Comparison of ENCODE assay signal across 7 mouse cellular contexts in the genomic region with DNA sequence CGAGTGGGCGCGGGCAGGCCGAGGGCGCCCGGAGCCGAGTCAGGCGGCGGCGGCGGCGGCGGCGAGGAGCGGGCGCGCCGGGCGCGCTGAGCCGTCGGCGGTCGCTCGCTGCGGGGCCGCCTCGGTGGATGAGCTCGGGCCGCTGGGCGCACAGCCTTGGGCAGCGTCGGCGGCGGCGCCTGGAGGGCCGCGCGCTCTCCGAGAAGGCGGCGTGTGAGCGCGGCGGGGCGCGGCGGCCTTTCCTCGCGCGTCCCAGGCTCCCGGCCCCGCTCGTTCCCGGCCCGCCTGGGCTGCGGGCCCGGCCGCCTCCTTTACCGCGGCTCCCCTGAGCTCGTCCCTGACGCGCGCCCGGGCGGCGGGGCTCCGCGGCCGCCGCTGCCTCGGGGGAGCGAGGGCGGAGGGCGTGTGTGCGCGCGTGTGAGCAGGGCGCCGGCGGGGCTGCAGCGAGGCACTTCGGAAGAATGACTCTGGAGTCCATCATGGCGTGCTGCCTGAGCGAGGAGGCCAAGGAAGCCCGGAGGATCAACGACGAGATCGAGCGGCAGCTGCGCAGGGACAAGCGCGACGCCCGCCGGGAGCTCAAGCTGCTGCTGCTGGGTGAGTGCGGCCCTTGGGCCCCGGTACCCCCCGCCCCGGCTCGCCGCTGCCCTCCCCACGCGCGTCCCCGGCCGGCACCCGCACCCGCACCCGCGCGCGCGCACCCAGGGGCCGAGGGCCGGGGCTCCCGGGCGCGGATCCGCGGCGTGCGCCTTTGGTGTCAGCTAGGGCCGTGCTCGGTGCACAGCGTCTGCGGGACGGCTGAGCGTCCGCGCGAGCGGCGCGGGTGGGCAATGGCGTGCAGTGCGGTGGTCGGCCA. TPM values are rescaled to one million over a fixed set of nuclear protein-coding genes. Genes with fewer than 3 reads are reported as not detected.
A peak's percentile ranks its signal among the peaks of the same experiment; 100 is the strongest.
DNase-seq lines count a peak whose midpoint lies in the region; ATAC-seq lines count a peak whose summit lies in the region.

No protein-coding gene starts in this region.

- H3K27me3 ChIP-seq in limb, embryonic 12.5 days, result no peaks in the 10 kb centered on the region
- no peaks in the 10 kb centered on the region for H3K27me3 ChIP-seq in midbrain, embryonic 13.5 days

- peak overlapping the region; percentile 98 for H3K27ac ChIP-seq in limb, embryonic 12.5 days
- peak overlapping the region; percentile 100 for H3K27ac ChIP-seq in midbrain, embryonic 13.5 days

- DNase-seq in adrenal gland, adult 2 months, result peak; percentile 87
- peak; percentile 85 for DNase-seq in embryo, embryonic 11 days
- DNase-seq in gastrocnemius, postnatal 4 days (ENCODE audit: low spot score in 2 of 2), result peak; percentile 56 to 76
- peak; percentile 50 for DNase-seq in kidney, adult 11 months
- peak; percentile 14 for DNase-seq in spleen, adult 12 weeks (ENCODE audit: low spot score)

- peak overlapping the region; percentile 73 for H3K4me2 ChIP-seq in limb, embryonic 12.5 days
- H3K4me2 ChIP-seq in midbrain, embryonic 13.5 days (replicated peaks), result peak overlapping the region; percentile 75

- no peaks in the 10 kb centered on the region for H3K36me3 ChIP-seq in limb, embryonic 12.5 days
- H3K36me3 ChIP-seq in midbrain, embryonic 13.5 days, result no peaks in the 10 kb centered on the region

- peak; percentile 57 for ATAC-seq in limb, embryonic 12.5 days (ENCODE audit: insufficient number of reproducible peaks, insufficient read depth, low FRiP score, low TSS enrichment, low read depth)
- ATAC-seq in midbrain, embryonic 13.5 days, result peak; percentile 78

- peak overlapping the region; percentile 95 for H3K4me3 ChIP-seq in limb, embryonic 12.5 days (replicated peaks)
- H3K4me3 ChIP-seq in midbrain, embryonic 13.5 days (replicated peaks), result peak overlapping the region; percentile 92

- peaks cover 32% of the 10 kb centered on the region for H3K4me1 ChIP-seq in limb, embryonic 12.5 days (replicated peaks)
- H3K4me1 ChIP-seq in midbrain, embryonic 13.5 days (replicated peaks), result peaks cover 38% of the 10 kb centered on the region

- peak overlapping the region; percentile 97 for H3K9ac ChIP-seq in limb, embryonic 12.5 days (replicated peaks)
- peak overlapping the region; percentile 99 for H3K9ac ChIP-seq in midbrain, embryonic 13.5 days (replicated peaks)

- whole genome bisulfite sequencing in limb, embryonic 12.5 days, result under 1% methylated on average over 108 of the region's 139 CpGs
- WGBS in midbrain, embryonic 13.5 days, result under 1% methylated on average over 93 of the region's 139 CpGs

- H3K9me3 ChIP-seq in limb, embryonic 12.5 days, result no peaks in the 10 kb centered on the region
- no peaks in the 10 kb centered on the region for H3K9me3 ChIP-seq in midbrain, embryonic 13.5 days

RNA-seq across cellular contexts. Expression of gene Gnaq, which starts 0.5 kb away (rescaled TPM):
- 10 to 100 TPM; 49.7 to 62.5 TPM for total RNA-seq in adrenal gland, adult 2 months (2021)
- 6.9 and 7.8 TPM in 2 replicates for polyA plus RNA-seq in adrenal gland, adult 2 months (2012; rRNA removed)
- 10 to 100 TPM; 37.2 to 40.2 TPM for total RNA-seq in gastrocnemius, postnatal 4 days (2021)
- 23.8 and 25.9 TPM in 2 replicates for polyA plus RNA-seq in limb, embryonic 12.5 days (2016; fragmentation: Nextera tagmentation; extraction: Ambion mirVana)
- polyA plus RNA-seq in midbrain, embryonic 13.5 days (2015; fragmentation: Nextera tagmentation; extraction: Ambion mirVana), result 79.8 and 82.7 TPM in 2 replicates

Comparison
In these comparisons a context has a peak if more than half of its experiments do, and no peak if none do; other contexts are left out.
1. Peak in every context shown above with its lines: DNase-seq, ATAC-seq, H3K4me3 ChIP-seq and H3K27ac ChIP-seq.
2. DNase-seq: peak in every context shown above with its lines; median percentile 87 in adrenal gland, adult 2 months; 85 in embryo, embryonic 11 days; 66 in gastrocnemius, postnatal 4 days; 50 in kidney, adult 11 months; 14 in spleen, adult 12 weeks.